In the genomic region with DNA sequence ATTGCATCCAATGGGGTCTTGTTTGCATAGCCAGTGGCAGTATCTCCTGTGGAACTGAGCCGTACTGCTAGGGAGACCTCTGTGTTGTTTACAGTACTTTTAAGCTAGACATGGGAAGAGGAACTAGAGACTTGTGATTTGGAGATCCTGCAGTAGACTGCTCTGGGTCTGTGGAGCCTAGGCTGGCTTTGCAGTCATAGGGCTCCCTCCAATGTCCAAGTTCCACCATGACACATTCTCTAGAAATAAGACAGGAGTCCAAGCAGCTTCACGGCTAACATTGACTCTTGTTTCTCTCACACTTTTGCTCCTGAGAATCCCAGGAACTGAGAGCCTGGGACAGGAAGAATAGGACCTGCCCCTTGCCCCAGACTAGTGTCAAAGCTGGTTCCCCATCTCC, we compare ENCODE assay signal across 24 mouse cellular contexts. TPM values are rescaled to one million over a fixed set of nuclear protein-coding genes. Genes with fewer than 3 reads are reported as not detected.
A peak's percentile ranks its signal among the peaks of the same experiment; 100 is the strongest.
DNase-seq lines count a peak whose midpoint lies in the region; ATAC-seq and TF ChIP-seq lines count a peak whose summit lies in the region.
"Had no signal": no experiment of that assay in that cellular context is flagged by ENCODE, and none has a peak within 500 bp of the region (broad histone marks: within the 10 kb centered on the region; RNA-seq: fewer than 3 reads in every experiment).

No protein-coding gene starts in this region.

- H3K27ac ChIP-seq in heart, postnatal 0 days (ENCODE audit: low read depth): no peak overlapping the region
- H3K27ac ChIP-seq in limb, embryonic 11.5 days (replicated peaks; ENCODE audit: low read depth, low read length): no peak overlapping the region
- no peak overlapping the region for H3K27ac ChIP-seq in limb, embryonic 10.5 days
- H3K27ac ChIP-seq in CH12.LX (ENCODE audit: insufficient read depth, low read depth): no peak overlapping the region
- H3K27ac ChIP-seq: forebrain, embryonic 13.5 days; hindbrain, postnatal 0 days; limb, embryonic 12.5 days; macrophage; midbrain, embryonic 13.5 days had no signal

- no peak for TF ChIP-seq EP300 in heart, postnatal 0 days (IDR thresholded peaks at IDR 0.05; ENCODE audit: low read depth)
- no peak for TF ChIP-seq EP300 in CH12.LX (IDR thresholded peaks at IDR 0.05; ENCODE audit: low read length)

- no peaks in the 10 kb centered on the region for H3K36me3 ChIP-seq in heart, postnatal 0 days (replicated peaks; ENCODE audit: control insufficient read depth, insufficient read depth, low read length)
- no peaks in the 10 kb centered on the region for H3K36me3 ChIP-seq in limb, embryonic 11.5 days (ENCODE audit: control insufficient read depth, insufficient read depth, low read length)
- no peaks in the 10 kb centered on the region for H3K36me3 ChIP-seq in limb, embryonic 10.5 days
- no peaks in the 10 kb centered on the region for H3K36me3 ChIP-seq in CH12.LX (replicated peaks in 1 of 2; ENCODE audit: control insufficient read depth in 1 of 2, insufficient read depth in 1 of 2, low read length in 1 of 2)
- no peaks in the 10 kb centered on the region for H3K36me3 ChIP-seq in splenic B cell, adult 2 months (ENCODE audit: control insufficient read depth, insufficient read depth, low read length, poor library complexity, severe bottlenecking)
- H3K36me3 ChIP-seq: G1E; limb, embryonic 12.5 days; midbrain, embryonic 13.5 days had no signal

- peak; percentile 75 for TF ChIP-seq RAD21 in CH12.LX (IDR thresholded peaks at IDR 0.05; ENCODE audit: low read depth, low read length)

- ATAC-seq in heart, postnatal 0 days (ENCODE audit: insufficient read depth, low read depth): no peak
- no peak for ATAC-seq in limb, embryonic 11.5 days (ENCODE audit: insufficient number of reproducible peaks, low FRiP score, low TSS enrichment, low read depth)
- ATAC-seq: forebrain, embryonic 13.5 days; hindbrain, postnatal 0 days; midbrain, embryonic 13.5 days had no signal

- TF ChIP-seq POLR2A in CH12.LX (IDR thresholded peaks at IDR 0.05; ENCODE audit: low read depth, low read length): no peak

- no peaks in the 10 kb centered on the region for H3K9me3 ChIP-seq in heart, postnatal 0 days (replicated peaks; ENCODE audit: control insufficient read depth, low read length)
- H3K9me3 ChIP-seq in limb, embryonic 11.5 days (ENCODE audit: control insufficient read depth, low read length): no peaks in the 10 kb centered on the region
- no peaks in the 10 kb centered on the region for H3K9me3 ChIP-seq in limb, embryonic 10.5 days (replicated peaks)
- no peaks in the 10 kb centered on the region for H3K9me3 ChIP-seq in CH12.LX (replicated peaks; ENCODE audit: low read length)
- H3K9me3 ChIP-seq: G1E; limb, embryonic 12.5 days; midbrain, embryonic 13.5 days had no signal

- intact Hi-C loops in heart, postnatal 25 days (cut with DNase I): loop anchor here (10.0 kb wide), 1 partner anchor 52 kb away; no protein-coding TSS in a partner anchor

- dilution Hi-C loops in CH12.LX (cut with MboI; ENCODE audit: extremely low pct_ligation_motif_present, extremely low pct_unique_long_range_greater_than_20kb, low sequenced_read_pairs): no loop called here

- peak; percentile 27 for DNase-seq in heart, postnatal 0 days (ENCODE audit: low spot score)
- no peak for DNase-seq in heart, postnatal 25 days (ENCODE audit: low spot score)
- peak; percentile 0 for DNase-seq in limb, embryonic 11.5 days (ENCODE audit: low spot score)
- DNase-seq in limb, embryonic 10.5 days (ENCODE audit: low spot score): no peak
- peak; percentile 28 for DNase-seq in CH12.LX (ENCODE audit: extremely low read depth)
- DNase-seq in splenic B cell, adult 2 months (ENCODE audit: low read depth, low spot score): peak; percentile 3
- no peak for DNase-seq in cerebellum, adult 11-12 months
- DNase-seq: adrenal gland, adult 2 months; cerebellum, adult 11 months; cerebellum, postnatal 25 days; lung, adult 18-20 months; retina, postnatal 1 day; right cerebral cortex, postnatal 4 days had no signal

- H3K4me1 ChIP-seq in heart, postnatal 0 days (ENCODE audit: control insufficient read depth, insufficient read depth): peaks cover 22% of the 10 kb centered on the region; the same call in 1 of the 2 replicates
- H3K4me1 ChIP-seq in limb, embryonic 11.5 days (ENCODE audit: control insufficient read depth, insufficient read depth, low read length): no peaks in the 10 kb centered on the region
- no peaks in the 10 kb centered on the region for H3K4me1 ChIP-seq in limb, embryonic 10.5 days
- peaks cover 16 to 43% of the 10 kb centered on the region in 2 experiments for H3K4me1 ChIP-seq in CH12.LX (ENCODE audit: control insufficient read depth in 1 of 2, insufficient read depth in 2 of 2)
- H3K4me1 ChIP-seq: forebrain, embryonic 13.5 days; limb, embryonic 12.5 days; midbrain, embryonic 13.5 days had no signal

- H3K4me3 ChIP-seq in heart, postnatal 0 days (ENCODE audit: low read depth, low read length): no peak overlapping the region
- no peak overlapping the region for H3K4me3 ChIP-seq in limb, embryonic 11.5 days (ENCODE audit: low read depth, low read length)
- H3K4me3 ChIP-seq in limb, embryonic 10.5 days: no peak overlapping the region
- no peak overlapping the region for H3K4me3 ChIP-seq in CH12.LX (replicated peaks in 1 of 3; ENCODE audit: low read depth in 2 of 3, low read length in 2 of 3, poor library complexity in 1 of 3)
- H3K4me3 ChIP-seq: forebrain, embryonic 13.5 days; limb, embryonic 12.5 days; midbrain, embryonic 13.5 days had no signal

- no peaks in the 10 kb centered on the region for H3K79me2 ChIP-seq in CH12.LX (replicated peaks; ENCODE audit: control insufficient read depth, extremely low read depth, insufficient read depth, poor library complexity, severe bottlenecking)

- no peak overlapping the region for H3K4me2 ChIP-seq in heart, postnatal 0 days (ENCODE audit: low read depth, low read length)
- H3K4me2 ChIP-seq in limb, embryonic 11.5 days (ENCODE audit: low read depth, severe bottlenecking): no peak overlapping the region
- H3K4me2 ChIP-seq in CH12.LX (ENCODE audit: insufficient read depth, low read depth, poor library complexity, severe bottlenecking): no peak overlapping the region
- H3K4me2 ChIP-seq: forebrain, embryonic 13.5 days; limb, embryonic 12.5 days; midbrain, embryonic 13.5 days had no signal

- no peaks in the 10 kb centered on the region for H3K27me3 ChIP-seq in heart, postnatal 0 days (ENCODE audit: control insufficient read depth, insufficient read depth, low read length)
- no peaks in the 10 kb centered on the region for H3K27me3 ChIP-seq in limb, embryonic 11.5 days (ENCODE audit: control insufficient read depth, insufficient read depth, low read length)
- no peaks in the 10 kb centered on the region for H3K27me3 ChIP-seq in limb, embryonic 10.5 days (ENCODE audit: low read depth, poor library complexity, severe bottlenecking)
- H3K27me3 ChIP-seq in CH12.LX (replicated peaks): no peaks in the 10 kb centered on the region
- H3K27me3 ChIP-seq in splenic B cell, adult 2 months (ENCODE audit: control insufficient read depth, insufficient read depth, low read length, poor library complexity, severe bottlenecking): no peaks in the 10 kb centered on the region
- H3K27me3 ChIP-seq: forebrain, embryonic 13.5 days; limb, embryonic 12.5 days; midbrain, embryonic 13.5 days had no signal

- no peak overlapping the region for H3K9ac ChIP-seq in heart, postnatal 0 days (replicated peaks; ENCODE audit: low read depth, low read length)
- H3K9ac ChIP-seq in limb, embryonic 11.5 days (ENCODE audit: low read length): no peak overlapping the region
- H3K9ac ChIP-seq in CH12.LX (ENCODE audit: insufficient read depth, low read depth): no peak overlapping the region
- H3K9ac ChIP-seq: forebrain, embryonic 13.5 days; limb, embryonic 12.5 days; midbrain, embryonic 13.5 days had no signal

- 73% methylated on average over 2 of the region's 2 CpGs for WGBS in heart, postnatal 0 days
- WGBS in limb, embryonic 11.5 days: 88% methylated on average over 2 of the region's 2 CpGs
- WGBS in limb, embryonic 10.5 days: 94% methylated on average over 2 of the region's 2 CpGs

- peak; percentile 62 for TF ChIP-seq CTCF in heart, postnatal 0 days (IDR thresholded peaks at IDR 0.05; ENCODE audit: low read depth)
- peak; percentile 23 to 65; a peak in 2 of 4 replicates for TF ChIP-seq CTCF in CH12.LX (conservative IDR thresholded peaks at IDR 0.05 in 1 of 2, IDR thresholded peaks at IDR 0.05 in 1 of 2; ENCODE audit: low read depth in 2 of 2, low read length in 2 of 2)

- in situ Hi-C loops in CH12.LX (cut with MboI; ENCODE audit: low pct_ligation_motif_present, low pct_unique_long_range_greater_than_20kb, low sequenced_read_pairs): no loop called here

TF ChIP-seq in CH12.LX, 34 proteins besides CTCF, POLR2A, EP300 and RAD21:
- TF ChIP-seq HCFC1 (IDR thresholded peaks at IDR 0.05; ENCODE audit: low read depth, low read length) (no peak), SMC3 (IDR thresholded peaks at IDR 0.05; ENCODE audit: low read depth, low read length) (peak; percentile 59)
TF ChIP-seq in CH12.LX: peak in this region for 1.

RNA-seq across cellular contexts. Expression of a gene that starts 44.6 kb away (rescaled TPM):
- 3.6 and 12.7 TPM in 2 replicates for total RNA-seq in heart, postnatal 0 days (2014; rRNA removed; ENCODE audit: low replicate concordance)
- 8.7 and 8.9 TPM in 2 replicates for polyA plus RNA-seq in heart, postnatal 0 days (2015; fragmentation: Nextera tagmentation; extraction: Ambion mirVana)
- total RNA-seq in heart, postnatal 25 days (2021): 10 to 100 TPM; 11.0 to 11.5 TPM
- polyA plus RNA-seq in limb, embryonic 11.5 days (2014; fragmentation: Nextera tagmentation; extraction: Ambion mirVana): 20.2 and 22.4 TPM in 2 replicates
- 15.1 and 19.1 TPM in 2 replicates for polyA plus RNA-seq in limb, embryonic 10.5 days (2016; fragmentation: Nextera tagmentation; extraction: Ambion mirVana)
- total RNA-seq in CH12.LX (2012; rRNA removed) (8.9 and 12.0 TPM in 2 replicates), CH12.LX (2014; rRNA removed) (16.4 and 19.0 TPM in 2 replicates)
- 11.7 and 12.0 TPM in 2 replicates for polyA plus RNA-seq in CH12.LX (2012; ENCODE audit: insufficient read length, low read depth)

RNA-seq across cellular contexts. Expression of a gene that starts 57.0 kb away (rescaled TPM):
- total RNA-seq in heart, postnatal 0 days (2014; rRNA removed; ENCODE audit: low replicate concordance): not detected in 2 replicates
- polyA plus RNA-seq in heart, postnatal 0 days (2015; fragmentation: Nextera tagmentation; extraction: Ambion mirVana): not detected in 2 replicates
- not detected for total RNA-seq in heart, postnatal 25 days (2021)
- polyA plus RNA-seq in limb, embryonic 11.5 days (2014; fragmentation: Nextera tagmentation; extraction: Ambion mirVana): not detected in 2 replicates
- not detected in 2 replicates for polyA plus RNA-seq in limb, embryonic 10.5 days (2016; fragmentation: Nextera tagmentation; extraction: Ambion mirVana)
- total RNA-seq in CH12.LX (2012; rRNA removed) (not detected in 2 replicates), CH12.LX (2014; rRNA removed) (not detected in 2 replicates)
- not detected in 2 replicates for polyA plus RNA-seq in CH12.LX (2012; ENCODE audit: insufficient read length, low read depth)
- total RNA-seq: adrenal gland, adult 2 months; hematopoietic stem cell, adult 5-6 weeks; hindbrain, postnatal 0 days; neutrophil, adult 5-6 weeks had no signal
- polyA plus RNA-seq: adrenal gland, adult 2 months; brain, embryonic 14.5 days; forebrain, embryonic 13.5 days; G1E; gonadal fat pad, adult 2 months; hindbrain, postnatal 0 days; kidney, embryonic 14.5 days; limb, embryonic 12.5 days; macrophage; midbrain, embryonic 13.5 days had no signal

Comparison
In these comparisons a context has a peak if more than half of its experiments do, and no peak if none do; other contexts are left out.
1. DNase-seq: peak in heart, postnatal 0 days (single experiment), limb, embryonic 11.5 days (single experiment), CH12.LX (single experiment) and splenic B cell, adult 2 months (single experiment); none in heart, postnatal 25 days (single experiment), limb, embryonic 10.5 days (single experiment) and cerebellum, adult 11-12 months (single experiment).